Mouse (Mus musculus): ENCODE measurements at regions not wholly inside any gene's neighbourhood (a gene's known extent, or its start where the extent isn't known, plus 50 kb on each side); places are given as distances from the start of the nearest gene placed in this dataset.
A peak's percentile ranks its signal among the peaks of the same experiment; 100 is the strongest.

- Histone ChIP-seq H3K4me1 (ENCODE audit: insufficient read depth, low read length) (peaks cover 14% of the 10 kb centered on the region), H3K36me3 (ENCODE audit: insufficient read depth, low read length) (no peaks in the 10 kb centered on the region)
- no peak for ATAC-seq (ENCODE audit: low FRiP score, low TSS enrichment)
Observed at GRCm38 (mm10) chr1:23492981-23493380, 95.4 kb upstream of the Ogfrl1 start.

GRCm38 (mm10) chr1:23495412-23495811, 97.8 kb upstream of the Ogfrl1 start:
- Histone ChIP-seq H3K27ac (ENCODE audit: low read length) (no peak overlapping the region), H3K4me1 (ENCODE audit: insufficient read depth, low read length) (peaks cover 9% of the 10 kb centered on the region), H3K9me3 (ENCODE audit: low read length) (no peaks in the 10 kb centered on the region), H3K36me3 (ENCODE audit: insufficient read depth, low read length) (no peaks in the 10 kb centered on the region), H3K4me3 (ENCODE audit: low read length) (no peak overlapping the region), H3K27me3 (ENCODE audit: insufficient read depth, low read length) (no peaks in the 10 kb centered on the region), H3K4me2 (replicated peaks; ENCODE audit: low read depth, low read length) (no peak overlapping the region), H3K9ac (replicated peaks; ENCODE audit: low read length) (no peak overlapping the region)
- 40% methylated on average over 4 of the region's 4 CpGs for WGBS
- ATAC-seq (ENCODE audit: low FRiP score, low TSS enrichment), result no peak

More at GRCm38 (mm10) chr1:23492981-23493380, 95.4 kb upstream of the Ogfrl1 start:
- Histone ChIP-seq H3K4me3 (ENCODE audit: low read length) (no peak overlapping the region), H3K4me2 (replicated peaks; ENCODE audit: low read depth, low read length) (no peak overlapping the region), H3K27ac (ENCODE audit: low read length) (no peak overlapping the region), H3K27me3 (ENCODE audit: insufficient read depth, low read length) (no peaks in the 10 kb centered on the region), H3K9ac (replicated peaks; ENCODE audit: low read length) (no peak overlapping the region), H3K9me3 (ENCODE audit: low read length) (no peaks in the 10 kb centered on the region)

- Histone ChIP-seq H3K4me2 (replicated peaks; ENCODE audit: low read depth, low read length) (no peak overlapping the region), H3K4me3 (ENCODE audit: low read length) (no peak overlapping the region), H3K36me3 (ENCODE audit: insufficient read depth, low read length) (no peaks in the 10 kb centered on the region), H3K9me3 (ENCODE audit: low read length) (no peaks in the 10 kb centered on the region), H3K27ac (ENCODE audit: low read length) (no peak overlapping the region), H3K4me1 (ENCODE audit: insufficient read depth, low read length) (no peaks in the 10 kb centered on the region), H3K9ac (replicated peaks; ENCODE audit: low read length) (no peak overlapping the region), H3K27me3 (ENCODE audit: insufficient read depth, low read length) (no peaks in the 10 kb centered on the region)
- 61% methylated on average over 2 of the region's 2 CpGs for WGBS
- no peak for ATAC-seq (ENCODE audit: low FRiP score, low TSS enrichment)
Observed at GRCm38 (mm10) chr1:23520113-23520512, 122.5 kb upstream of the Ogfrl1 start.

GRCm38 (mm10) chr1:23532659-23533058, 135.1 kb upstream of the Ogfrl1 start:
- no peak overlapping the region for H3K9ac ChIP-seq (replicated peaks; ENCODE audit: low read length)

GRCm38 (mm10) chr1:23536621-23537020, 139.0 kb upstream of the Ogfrl1 start:
- H3K9ac ChIP-seq (replicated peaks; ENCODE audit: low read length), result no peak overlapping the region
- no peaks in the 10 kb centered on the region for H3K36me3 ChIP-seq (ENCODE audit: insufficient read depth, low read length)
- no peak for ATAC-seq (ENCODE audit: low FRiP score, low TSS enrichment)
- no peaks in the 10 kb centered on the region for H3K4me1 ChIP-seq (ENCODE audit: insufficient read depth, low read length)
- no peaks in the 10 kb centered on the region for H3K27me3 ChIP-seq (ENCODE audit: insufficient read depth, low read length)
- 76% methylated on average over 10 of the region's 10 CpGs for WGBS
- H3K9me3 ChIP-seq (ENCODE audit: low read length), result no peaks in the 10 kb centered on the region
- no peak overlapping the region for H3K4me3 ChIP-seq (ENCODE audit: low read length)
- H3K4me2 ChIP-seq (replicated peaks; ENCODE audit: low read depth, low read length), result no peak overlapping the region
- no peak overlapping the region for H3K27ac ChIP-seq (ENCODE audit: low read length)

More at GRCm38 (mm10) chr1:23532659-23533058, 135.1 kb upstream of the Ogfrl1 start:
- no peaks in the 10 kb centered on the region for H3K36me3 ChIP-seq (ENCODE audit: insufficient read depth, low read length)
- H3K27ac ChIP-seq (ENCODE audit: low read length), result no peak overlapping the region
- ATAC-seq (ENCODE audit: low FRiP score, low TSS enrichment), result no peak
- H3K4me3 ChIP-seq (ENCODE audit: low read length), result no peak overlapping the region
- H3K9me3 ChIP-seq (ENCODE audit: low read length), result no peaks in the 10 kb centered on the region
- H3K4me2 ChIP-seq (replicated peaks; ENCODE audit: low read depth, low read length), result no peak overlapping the region
- 82% methylated on average over 3 of the region's 3 CpGs for WGBS
- H3K4me1 ChIP-seq (ENCODE audit: insufficient read depth, low read length), result no peaks in the 10 kb centered on the region
- no peaks in the 10 kb centered on the region for H3K27me3 ChIP-seq (ENCODE audit: insufficient read depth, low read length)

- Histone ChIP-seq H3K4me3 (ENCODE audit: low read length) (no peak overlapping the region), H3K9me3 (ENCODE audit: low read length) (no peaks in the 10 kb centered on the region), H3K36me3 (ENCODE audit: insufficient read depth, low read length) (no peaks in the 10 kb centered on the region), H3K27ac (ENCODE audit: low read length) (no peak overlapping the region), H3K4me1 (ENCODE audit: insufficient read depth, low read length) (no peaks in the 10 kb centered on the region), H3K4me2 (replicated peaks; ENCODE audit: low read depth, low read length) (no peak overlapping the region), H3K9ac (replicated peaks; ENCODE audit: low read length) (no peak overlapping the region), H3K27me3 (ENCODE audit: insufficient read depth, low read length) (no peaks in the 10 kb centered on the region)
- WGBS, result 63% methylated on average over 6 of the region's 6 CpGs
- no peak for ATAC-seq (ENCODE audit: low FRiP score, low TSS enrichment)
Observed at GRCm38 (mm10) chr1:23538419-23538818, 140.8 kb upstream of the Ogfrl1 start.

- H3K27me3 ChIP-seq (ENCODE audit: insufficient read depth, low read length), result no peaks in the 10 kb centered on the region
Observed at GRCm38 (mm10) chr1:23540594-23540993, 143.0 kb upstream of the Ogfrl1 start.

GRCm38 (mm10) chr1:23555794-23556193, 158.2 kb upstream of the Ogfrl1 start:
- WGBS, result 82% methylated on average over 3 of the region's 3 CpGs
- Histone ChIP-seq H3K27me3 (ENCODE audit: insufficient read depth, low read length) (no peaks in the 10 kb centered on the region), H3K4me3 (ENCODE audit: low read length) (no peak overlapping the region), H3K9ac (replicated peaks; ENCODE audit: low read length) (no peak overlapping the region), H3K4me1 (ENCODE audit: insufficient read depth, low read length) (no peaks in the 10 kb centered on the region), H3K9me3 (ENCODE audit: low read length) (no peaks in the 10 kb centered on the region), H3K36me3 (ENCODE audit: insufficient read depth, low read length) (no peaks in the 10 kb centered on the region), H3K27ac (ENCODE audit: low read length) (no peak overlapping the region), H3K4me2 (replicated peaks; ENCODE audit: low read depth, low read length) (no peak overlapping the region)
- no peak for ATAC-seq (ENCODE audit: low FRiP score, low TSS enrichment)

More at GRCm38 (mm10) chr1:23540594-23540993, 143.0 kb upstream of the Ogfrl1 start:
- 47% methylated on average over 7 of the region's 7 CpGs for WGBS
- no peaks in the 10 kb centered on the region for H3K36me3 ChIP-seq (ENCODE audit: insufficient read depth, low read length)
- no peaks in the 10 kb centered on the region for H3K4me1 ChIP-seq (ENCODE audit: insufficient read depth, low read length)
- H3K9ac ChIP-seq (replicated peaks; ENCODE audit: low read length), result no peak overlapping the region
- 0 out of 2 replicates have a peak, but pooled peaks have one; percentile 51 for ATAC-seq (ENCODE audit: low FRiP score, low TSS enrichment)
- H3K4me2 ChIP-seq (replicated peaks; ENCODE audit: low read depth, low read length), result no peak overlapping the region
- no peak overlapping the region for H3K4me3 ChIP-seq (ENCODE audit: low read length)
- H3K9me3 ChIP-seq (ENCODE audit: low read length), result no peaks in the 10 kb centered on the region
- H3K27ac ChIP-seq (ENCODE audit: low read length), result no peak overlapping the region

GRCm38 (mm10) chr1:23568106-23568505, 170.5 kb upstream of the Ogfrl1 start:
- no peaks in the 10 kb centered on the region for H3K9me3 ChIP-seq (ENCODE audit: low read length)
- H3K4me2 ChIP-seq (replicated peaks; ENCODE audit: low read depth, low read length), result no peak overlapping the region
- no peaks in the 10 kb centered on the region for H3K4me1 ChIP-seq (ENCODE audit: insufficient read depth, low read length)
- H3K27me3 ChIP-seq (ENCODE audit: insufficient read depth, low read length), result no peaks in the 10 kb centered on the region
- ATAC-seq (ENCODE audit: low FRiP score, low TSS enrichment), result no peak
- no peaks in the 10 kb centered on the region for H3K36me3 ChIP-seq (ENCODE audit: insufficient read depth, low read length)
- H3K9ac ChIP-seq (replicated peaks; ENCODE audit: low read length), result no peak overlapping the region
- H3K27ac ChIP-seq (ENCODE audit: low read length), result no peak overlapping the region
- H3K4me3 ChIP-seq (ENCODE audit: low read length), result no peak overlapping the region
- 88% methylated on average over 5 of the region's 5 CpGs for WGBS

- Histone ChIP-seq H3K36me3 (ENCODE audit: insufficient read depth, low read length) (no peaks in the 10 kb centered on the region), H3K9ac (replicated peaks; ENCODE audit: low read length) (no peak overlapping the region), H3K27me3 (ENCODE audit: insufficient read depth, low read length) (no peaks in the 10 kb centered on the region), H3K27ac (ENCODE audit: low read length) (no peak overlapping the region), H3K4me3 (ENCODE audit: low read length) (no peak overlapping the region), H3K4me1 (ENCODE audit: insufficient read depth, low read length) (no peaks in the 10 kb centered on the region), H3K9me3 (ENCODE audit: low read length) (no peaks in the 10 kb centered on the region), H3K4me2 (replicated peaks; ENCODE audit: low read depth, low read length) (no peak overlapping the region)
- 80% methylated on average over 7 of the region's 7 CpGs for WGBS
- ATAC-seq (ENCODE audit: low FRiP score, low TSS enrichment), result no peak
Observed at GRCm38 (mm10) chr1:23574461-23574860, 176.9 kb upstream of the Ogfrl1 start.

- Histone ChIP-seq H3K36me3 (ENCODE audit: insufficient read depth, low read length) (no peaks in the 10 kb centered on the region), H3K4me1 (ENCODE audit: insufficient read depth, low read length) (no peaks in the 10 kb centered on the region), H3K4me2 (replicated peaks; ENCODE audit: low read depth, low read length) (no peak overlapping the region), H3K27me3 (ENCODE audit: insufficient read depth, low read length) (no peaks in the 10 kb centered on the region), H3K9me3 (ENCODE audit: low read length) (no peaks in the 10 kb centered on the region), H3K27ac (ENCODE audit: low read length) (no peak overlapping the region), H3K9ac (replicated peaks; ENCODE audit: low read length) (no peak overlapping the region), H3K4me3 (ENCODE audit: low read length) (no peak overlapping the region)
- no peak for ATAC-seq (ENCODE audit: low FRiP score, low TSS enrichment)
Observed at GRCm38 (mm10) chr1:23575005-23575404, 177.4 kb upstream of the Ogfrl1 start.

All from kidney, embryonic 16.5 days (tissue).